Mouse (Mus musculus) bone marrow, adult 2 months (tissue): ENCODE data around the gene Myo18a. TPM values are rescaled to one million over a fixed set of nuclear protein-coding genes. Genes with fewer than 3 reads are reported as not detected.

Experiments used
- H3K27ac ChIP-seq: fragments of 200-500 bp; 2 replicates; pipeline ENCODE4 v1.5.1; 2012; ENCODE audit warnings: low read depth, mild to moderate bottlenecking, control low read depth, inconsistent platforms, low read length; ENCODE audit not compliant: control insufficient read depth, poor library complexity, insufficient read depth
- H3K4me1 ChIP-seq: fragments of 200-500 bp; 2 replicates; pipeline ENCODE4 v1.6.1; 2011; ENCODE audit warnings: low read length; ENCODE audit not compliant: control insufficient read depth, insufficient read depth
- H3K4me3 ChIP-seq: fragments of 200-500 bp; replicated peaks from 2 replicates; pipeline ENCODE3; 2011; ENCODE audit warnings: mild to moderate bottlenecking, low read depth, low read length, control low read depth; ENCODE audit not compliant: control insufficient read depth
- CTCF ChIP-seq: fragments of 200-500 bp; IDR thresholded peaks from 2 replicates; pipeline ENCODE4 v1.5.1; 2011; ENCODE audit warnings: low read length, control low read depth; ENCODE audit not compliant: control insufficient read depth, insufficient read depth
- POLR2A ChIP-seq: fragments of 200-500 bp; IDR thresholded peaks from 2 replicates; pipeline ENCODE4 v1.6.1; 2011; ENCODE audit warnings: low read depth, mild to moderate bottlenecking, control low read depth, low read length, borderline replicate concordance; ENCODE audit not compliant: control insufficient read depth
- WGBS: fragments of 180-500 bp; shearing (Covaris S2); methylation state at CpG from one replicate; pipeline ENCODE4 v1.1.7; 2018; 5-methylcytosine and 5-hydroxymethylcytosine counted together
- polyA plus RNA-seq: library from polyadenylated mRNA; stranded (reverse); fragments of >200 nt; gene quantifications from 2 replicates; pipeline ENCODE4 v1.2.4, GENCODE M21; 2011; ENCODE audit warnings: low replicate concordance; ENCODE audit not compliant: missing spikeins, insufficient read depth, insufficient read length

Gene Myo18a
- polyA plus RNA-seq, 1 experiment = 74.6 TPM

DNA sequence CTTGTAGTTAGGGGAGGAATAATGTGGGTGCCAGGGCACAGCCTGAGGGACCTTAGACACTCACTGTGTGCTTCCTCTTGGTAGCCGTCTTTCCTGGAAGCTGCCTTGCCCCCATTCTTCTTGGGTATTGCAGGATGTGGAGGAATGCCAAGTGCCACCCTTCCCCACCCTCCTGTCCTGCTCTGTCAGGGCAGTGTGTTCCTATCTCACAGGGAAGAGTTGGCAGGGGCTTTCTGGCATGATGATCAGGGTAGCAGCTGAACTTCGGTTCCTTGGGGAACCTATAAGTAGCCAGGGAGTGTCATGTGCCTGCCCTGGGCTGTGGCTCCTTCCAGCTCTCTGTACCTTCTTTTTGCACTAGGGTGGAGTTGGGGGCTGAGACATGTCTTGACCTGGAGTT is 50.9 kb downstream of the Myo18a start:
- no peak for TF ChIP-seq POLR2A
- TF ChIP-seq CTCF = no peak
- Histone ChIP-seq H3K4me1 (no peaks in the 10 kb centered on the region), H3K4me3 (no peak overlapping the region), H3K27ac (no peak overlapping the region)
- WGBS = 56% methylated on average over 2 of the region's 2 CpGs

DNA sequence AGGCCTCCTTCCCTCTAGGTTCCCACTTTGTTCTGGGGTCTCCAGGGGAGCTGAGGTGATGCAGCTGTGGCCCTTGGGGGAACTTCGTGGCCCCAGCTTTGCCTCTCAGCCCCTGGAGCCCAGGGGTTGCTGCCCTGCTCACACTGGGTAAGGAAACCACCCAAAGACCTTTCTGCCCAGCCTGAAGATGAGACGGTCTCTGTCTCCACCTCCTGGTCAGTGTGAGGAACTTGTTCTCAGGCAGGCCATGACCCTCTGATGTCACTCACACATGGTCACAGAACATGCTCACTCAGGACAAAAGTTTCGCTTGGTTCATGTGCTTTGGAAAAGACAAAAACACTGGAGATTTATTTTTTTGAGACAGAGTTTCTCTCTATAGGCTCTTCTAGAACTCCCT is 53.0 kb downstream of the Myo18a start:
- Histone ChIP-seq H3K4me1 (no peaks in the 10 kb centered on the region), H3K4me3 (no peak overlapping the region), H3K27ac (no peak overlapping the region)
- TF ChIP-seq POLR2A (no peak), CTCF (peak; percentile 100)
- 21% methylated on average over 3 of the region's 3 CpGs for WGBS

DNA sequence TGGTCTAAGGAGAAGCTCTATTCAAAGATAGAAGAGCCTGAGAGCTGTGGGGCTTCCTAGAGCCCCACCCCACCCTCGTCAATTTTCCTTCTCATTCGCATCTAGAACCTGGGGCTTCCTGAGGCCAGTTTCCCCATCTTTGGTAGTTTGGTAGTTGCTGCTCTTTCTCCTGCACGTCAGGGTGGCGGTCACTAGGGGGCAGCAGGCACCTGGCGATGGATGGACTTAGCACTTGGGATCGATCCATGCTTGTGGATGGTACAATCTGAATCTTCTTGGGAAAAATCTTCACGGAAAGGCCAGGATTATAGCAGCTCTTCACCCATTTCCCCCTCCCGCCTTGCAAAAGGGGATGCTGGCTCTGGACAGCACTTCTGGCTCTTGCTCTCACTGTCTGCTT is 58.6 kb downstream of the Myo18a start:
- TF ChIP-seq POLR2A = no peak
- TF ChIP-seq CTCF = peak; percentile 91
- 57% methylated on average over 8 of the region's 8 CpGs for WGBS
- Histone ChIP-seq H3K27ac (no peak overlapping the region), H3K4me3 (no peak overlapping the region), H3K4me1 (no peaks in the 10 kb centered on the region)

DNA sequence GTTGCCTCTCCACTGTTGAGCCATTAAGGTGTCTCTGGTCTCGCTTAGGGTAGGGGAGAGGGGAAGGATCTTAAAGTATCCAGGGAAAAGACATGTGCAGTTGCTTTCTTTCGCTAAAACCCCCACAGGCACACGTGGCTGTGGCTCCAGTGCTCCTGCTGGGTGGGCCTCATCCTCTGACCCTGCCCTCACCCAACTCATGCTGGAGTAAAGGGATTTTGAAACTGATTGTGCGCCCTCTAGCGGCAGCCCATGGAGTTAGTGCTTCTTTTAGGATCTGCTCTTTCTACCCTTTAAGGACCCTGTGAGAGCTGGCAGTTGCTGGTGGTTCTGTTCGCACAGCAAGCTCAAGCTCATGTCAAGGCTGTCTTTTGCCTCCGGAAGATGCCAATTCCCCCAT is 59.7 kb downstream of the Myo18a start:
- H3K27ac ChIP-seq = no peak overlapping the region
- TF ChIP-seq POLR2A (no peak), CTCF (peak; percentile 74)
- WGBS = 29% methylated on average over 7 of the region's 7 CpGs
- H3K4me3 ChIP-seq = no peak overlapping the region
- no peaks in the 10 kb centered on the region for H3K4me1 ChIP-seq

DNA sequence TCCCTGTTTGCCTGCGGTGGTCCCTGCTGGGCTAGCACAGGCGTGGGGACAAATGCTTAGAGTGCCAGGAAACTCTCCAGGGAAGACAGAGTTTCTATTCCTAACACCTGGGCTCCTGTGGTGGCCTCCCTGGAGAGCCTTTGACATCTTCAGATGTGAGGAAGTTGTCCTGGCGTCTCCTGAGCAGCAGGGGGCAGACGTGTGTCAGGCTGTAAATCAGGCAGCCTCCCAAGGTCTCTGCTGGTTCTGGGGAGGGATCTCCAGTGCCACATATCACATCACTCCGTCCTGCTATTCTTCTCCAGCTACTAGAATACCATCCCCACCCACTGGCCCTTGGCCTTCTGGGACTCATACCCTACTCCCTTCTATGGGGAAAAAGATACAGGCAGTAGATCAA is 62.8 kb downstream of the Myo18a start:
- 29% methylated on average over 5 of the region's 5 CpGs for WGBS
- Histone ChIP-seq H3K4me3 (no peak overlapping the region), H3K4me1 (no peaks in the 10 kb centered on the region), H3K27ac (no peak overlapping the region)
- TF ChIP-seq CTCF (peak; percentile 80), POLR2A (no peak)

DNA sequence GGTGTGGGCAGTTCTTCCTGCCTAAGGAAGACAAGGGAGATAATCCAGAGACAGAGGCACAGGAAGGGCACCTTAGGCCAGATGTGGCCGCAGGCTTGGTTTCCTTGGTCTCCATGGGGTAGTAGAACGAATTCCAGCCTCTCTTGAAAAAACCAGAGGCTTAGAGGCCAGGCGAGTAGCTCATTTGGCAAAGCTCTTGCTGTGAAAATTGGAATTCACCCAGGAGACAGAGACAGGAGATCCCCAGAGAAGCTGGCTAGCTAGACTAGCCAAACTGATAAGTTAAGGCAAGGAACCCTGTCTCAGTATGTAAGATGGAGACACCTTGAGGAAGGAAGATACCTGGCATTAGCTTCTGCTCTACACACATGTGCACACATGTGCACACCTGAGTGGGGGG is 63.3 kb downstream of the Myo18a start:
- Histone ChIP-seq H3K4me1 (no peaks in the 10 kb centered on the region), H3K4me3 (no peak overlapping the region), H3K27ac (no peak overlapping the region)
- 79% methylated on average over 3 of the region's 3 CpGs for WGBS
- no peak for TF ChIP-seq POLR2A
- TF ChIP-seq CTCF = no peak

DNA sequence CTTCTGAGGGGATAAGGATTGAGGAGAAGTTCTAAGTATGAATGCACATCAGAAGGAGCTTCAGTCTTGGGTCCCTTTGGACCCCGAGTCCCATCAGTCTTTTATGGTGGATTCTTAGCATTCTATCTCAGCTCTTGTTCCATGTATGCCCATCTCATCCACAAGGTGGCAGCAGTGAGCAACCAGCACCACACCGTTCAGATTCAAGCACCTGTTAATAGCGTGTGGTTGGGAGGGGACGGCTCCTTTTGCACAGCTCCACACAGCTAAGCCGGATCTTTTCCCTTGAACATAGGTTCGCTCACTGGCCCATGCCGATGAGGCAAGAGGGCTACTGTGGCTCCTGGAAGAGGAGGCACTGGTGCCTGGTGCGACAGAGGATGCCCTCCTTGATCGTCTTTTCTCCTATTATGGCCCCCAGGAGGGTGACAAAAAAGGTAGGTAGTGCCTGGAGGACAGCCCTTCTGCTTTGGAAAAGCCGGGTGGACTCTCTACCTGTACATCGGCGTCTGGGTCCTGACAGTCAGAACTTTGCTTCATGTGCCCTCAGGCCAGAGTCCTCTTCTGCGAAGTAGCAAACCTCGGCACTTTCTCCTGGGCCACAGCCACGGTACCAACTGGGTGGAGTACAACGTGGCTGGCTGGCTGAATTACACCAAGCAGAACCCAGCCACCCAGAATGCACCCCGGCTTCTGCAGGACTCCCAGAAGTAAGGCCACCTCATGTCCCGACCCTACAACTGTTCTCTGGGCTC is 64.4 kb downstream of the Myo18a start:
- WGBS = 65% methylated on average over 18 of the region's 18 CpGs
- Histone ChIP-seq H3K4me3 (no peak overlapping the region), H3K4me1 (no peaks in the 10 kb centered on the region), H3K27ac (no peak overlapping the region)
- TF ChIP-seq POLR2A = no peak
- TF ChIP-seq CTCF = peak; percentile 98

DNA sequence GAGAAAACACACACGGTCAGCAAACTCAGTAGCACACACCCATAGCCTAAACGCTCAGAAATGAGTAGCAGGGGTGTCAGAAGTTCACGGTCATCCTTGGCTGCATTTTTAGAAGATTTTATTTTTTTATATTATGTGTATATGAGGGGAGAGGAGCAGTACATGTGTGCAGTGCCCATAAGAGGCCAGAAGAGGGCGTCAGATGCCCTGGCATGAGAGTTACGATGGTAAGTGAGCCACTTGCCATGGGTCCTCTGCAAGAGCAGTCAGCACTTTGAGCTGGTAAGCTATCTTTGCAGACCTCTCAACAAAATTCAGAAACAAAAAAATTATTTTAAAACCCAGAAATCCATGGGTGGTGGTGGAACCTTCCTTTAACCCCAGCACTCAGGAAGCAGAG is 65.1 kb downstream of the Myo18a start:
- 89% methylated on average over 5 of the region's 5 CpGs for WGBS
- Histone ChIP-seq H3K4me3 (no peak overlapping the region), H3K4me1 (no peaks in the 10 kb centered on the region), H3K27ac (no peak overlapping the region)
- 0 out of 2 replicates have a peak, but pooled peaks have one; percentile 17 for TF ChIP-seq CTCF
- TF ChIP-seq POLR2A = no peak
